Mouse (Mus musculus): Measurements from ENCODE around the gene Eprs. TPM values are rescaled to one million over a fixed set of nuclear protein-coding genes. Genes with fewer than 3 reads are reported as not detected.

Gene Eprs
- total and polyA plus RNA-seq, 3 experiments: 16.2 to 289 (median 227) TPM

GRCm38 (mm10) chr1:185451495-185451894, 88.7 kb downstream of the Eprs start:
- Histone ChIP-seq H3K36me3 (replicated peaks) (peaks cover 14% of the 10 kb centered on the region), H3K27me3 (ENCODE audit: insufficient read depth, low read length) (no peaks in the 10 kb centered on the region), H3K4me1 (ENCODE audit: insufficient read depth, low read depth, low read length) (peaks cover 65% of the 10 kb centered on the region), H3K4me3 (ENCODE audit: low read depth, low read length) (no peak overlapping the region), H3K9me3 (replicated peaks) (no peaks in the 10 kb centered on the region)
- no peak for ATAC-seq (ENCODE audit: extremely low read depth, insufficient number of reproducible peaks, low FRiP score, poor library complexity, severe bottlenecking)
- TF ChIP-seq GATA1 (IDR thresholded peaks at IDR 0.05; ENCODE audit: borderline replicate concordance, low read length) (no peak), CTCF (IDR thresholded peaks at IDR 0.05; ENCODE audit: low read depth, low read length) (no peak), GATA2 (IDR thresholded peaks at IDR 0.05; ENCODE audit: borderline replicate concordance, low read depth, low read length) (no peak), TAL1 (conservative IDR thresholded peaks at IDR 0.05; ENCODE audit: low read depth, low read length) (no peak), POLR2AphosphoS5 (IDR thresholded peaks at IDR 0.05; ENCODE audit: insufficient replicate concordance, low read depth, low read length) (no peak)
- no peak for DNase-seq (ENCODE audit: low spot score)

GRCm38 (mm10) chr1:185452461-185452860, 89.6 kb downstream of the Eprs start:
- ATAC-seq (ENCODE audit: extremely low read depth, insufficient number of reproducible peaks, low FRiP score, poor library complexity, severe bottlenecking) (no peak), DNase-seq (ENCODE audit: low spot score) (no peak)
- Histone ChIP-seq H3K4me3 (ENCODE audit: low read depth, low read length) (no peak overlapping the region), H3K36me3 (replicated peaks) (peaks cover 23% of the 10 kb centered on the region), H3K27me3 (ENCODE audit: insufficient read depth, low read length) (no peaks in the 10 kb centered on the region), H3K4me1 (ENCODE audit: insufficient read depth, low read depth, low read length) (peaks cover 75% of the 10 kb centered on the region), H3K9me3 (replicated peaks) (no peaks in the 10 kb centered on the region)
- TF ChIP-seq POLR2AphosphoS5 (IDR thresholded peaks at IDR 0.05; ENCODE audit: insufficient replicate concordance, low read depth, low read length) (no peak), TAL1 (conservative IDR thresholded peaks at IDR 0.05; ENCODE audit: low read depth, low read length) (0 out of 2 replicates have a peak, but pooled peaks have one; percentile 14), GATA1 (IDR thresholded peaks at IDR 0.05; ENCODE audit: borderline replicate concordance, low read length) (no peak), GATA2 (IDR thresholded peaks at IDR 0.05; ENCODE audit: borderline replicate concordance, low read depth, low read length) (no peak)

- peak; percentile 1; the same call in 1 of the 2 replicates for ATAC-seq (ENCODE audit: extremely low read depth, insufficient number of reproducible peaks, low FRiP score, poor library complexity, severe bottlenecking)
- Histone ChIP-seq H3K27me3 (ENCODE audit: insufficient read depth, low read length) (no peaks in the 10 kb centered on the region), H3K4me1 (ENCODE audit: insufficient read depth, low read depth, low read length) (peaks cover 78% of the 10 kb centered on the region), H3K9me3 (replicated peaks) (no peaks in the 10 kb centered on the region), H3K4me3 (ENCODE audit: low read depth, low read length) (peak overlapping the region; percentile 100; the same call in 1 of the 2 replicates), H3K36me3 (replicated peaks) (peaks cover 33% of the 10 kb centered on the region)
- no peak for TF ChIP-seq CTCF (IDR thresholded peaks at IDR 0.05; ENCODE audit: low read depth, low read length)
- no peak for TF ChIP-seq GATA1 (IDR thresholded peaks at IDR 0.05; ENCODE audit: borderline replicate concordance, low read length)
- no peak for TF ChIP-seq GATA2 (IDR thresholded peaks at IDR 0.05; ENCODE audit: borderline replicate concordance, low read depth, low read length)
- TF ChIP-seq TAL1 (conservative IDR thresholded peaks at IDR 0.05; ENCODE audit: low read depth, low read length): no peak
- TF ChIP-seq POLR2AphosphoS5 (IDR thresholded peaks at IDR 0.05; ENCODE audit: insufficient replicate concordance, low read depth, low read length): no peak
- no peak for DNase-seq (ENCODE audit: low spot score)
Observed at GRCm38 (mm10) chr1:185454144-185454543, 91.3 kb downstream of the Eprs start.

GRCm38 (mm10) chr1:185454575-185454954, 91.7 kb downstream of the Eprs start, which contains the start of gene Slc30a10:
Gene Slc30a10, plus strand, starts transcription at chr1:185454848.
- TF ChIP-seq CTCF (IDR thresholded peaks at IDR 0.05; ENCODE audit: low read depth, low read length) (no peak), TAL1 (conservative IDR thresholded peaks at IDR 0.05; ENCODE audit: low read depth, low read length) (peak; percentile 76)
- Histone ChIP-seq H3K27me3 (ENCODE audit: insufficient read depth, low read length) (no peaks in the 10 kb centered on the region), H3K9me3 (replicated peaks) (no peaks in the 10 kb centered on the region), H3K36me3 (replicated peaks) (peaks cover 37% of the 10 kb centered on the region), H3K4me1 (ENCODE audit: insufficient read depth, low read depth, low read length) (peaks cover 78% of the 10 kb centered on the region), H3K4me3 (ENCODE audit: low read depth, low read length) (peak within 1 kb of the TSS; percentile 100)
- DNase-seq (ENCODE audit: low spot score): peak; percentile 88
- peak; percentile 90 for ATAC-seq (ENCODE audit: extremely low read depth, insufficient number of reproducible peaks, low FRiP score, poor library complexity, severe bottlenecking)

- Histone ChIP-seq H3K36me3 (replicated peaks) (peaks cover 43% of the 10 kb centered on the region), H3K27me3 (ENCODE audit: insufficient read depth, low read length) (no peaks in the 10 kb centered on the region), H3K9me3 (replicated peaks) (no peaks in the 10 kb centered on the region), H3K4me3 (ENCODE audit: low read depth, low read length) (peak overlapping the region; percentile 100), H3K4me1 (ENCODE audit: insufficient read depth, low read depth, low read length) (peaks cover 79% of the 10 kb centered on the region)
- peak; percentile 34 for DNase-seq (ENCODE audit: low spot score)
- no peak for ATAC-seq (ENCODE audit: extremely low read depth, insufficient number of reproducible peaks, low FRiP score, poor library complexity, severe bottlenecking)
- no peak for TF ChIP-seq TAL1 (conservative IDR thresholded peaks at IDR 0.05; ENCODE audit: low read depth, low read length)
- TF ChIP-seq POLR2AphosphoS5 (IDR thresholded peaks at IDR 0.05; ENCODE audit: insufficient replicate concordance, low read depth, low read length): no peak
- TF ChIP-seq GATA1 (IDR thresholded peaks at IDR 0.05; ENCODE audit: borderline replicate concordance, low read length): no peak
- no peak for TF ChIP-seq GATA2 (IDR thresholded peaks at IDR 0.05; ENCODE audit: borderline replicate concordance, low read depth, low read length)
- no peak for TF ChIP-seq CTCF (IDR thresholded peaks at IDR 0.05; ENCODE audit: low read depth, low read length)
Observed at GRCm38 (mm10) chr1:185454955-185455701, 92.3 kb downstream of the Eprs start.

GRCm38 (mm10) chr1:185456327-185456726, 93.5 kb downstream of the Eprs start:
- ATAC-seq (ENCODE audit: extremely low read depth, insufficient number of reproducible peaks, low FRiP score, poor library complexity, severe bottlenecking): no peak

More at GRCm38 (mm10) chr1:185456327-185456726, 93.5 kb downstream of the Eprs start:
- Histone ChIP-seq H3K4me3 (ENCODE audit: low read depth, low read length) (peak overlapping the region; percentile 100), H3K9me3 (replicated peaks) (no peaks in the 10 kb centered on the region), H3K4me1 (ENCODE audit: insufficient read depth, low read depth, low read length) (peaks cover 77% of the 10 kb centered on the region), H3K36me3 (replicated peaks) (peaks cover 51% of the 10 kb centered on the region), H3K27me3 (ENCODE audit: insufficient read depth, low read length) (no peaks in the 10 kb centered on the region)
- peak; percentile 46 for DNase-seq (ENCODE audit: low spot score)
- TF ChIP-seq GATA2 (IDR thresholded peaks at IDR 0.05; ENCODE audit: borderline replicate concordance, low read depth, low read length) (no peak), POLR2AphosphoS5 (IDR thresholded peaks at IDR 0.05; ENCODE audit: insufficient replicate concordance, low read depth, low read length) (no peak), CTCF (IDR thresholded peaks at IDR 0.05; ENCODE audit: low read depth, low read length) (no peak), GATA1 (IDR thresholded peaks at IDR 0.05; ENCODE audit: borderline replicate concordance, low read length) (no peak)

Data from G1E (cell line).